Mouse (Mus musculus) testis, adult 2 months (tissue): Measurements from ENCODE around the gene Fxr2. TPM values are rescaled to one million over a fixed set of nuclear protein-coding genes. Genes with fewer than 3 reads are reported as not detected.
A peak's percentile ranks its signal among the peaks of the same experiment; 100 is the strongest.

Source experiments
- H3K27ac ChIP-seq: fragments of 200-500 bp; 2 replicates; pipeline ENCODE4 v1.5.1; 2012; ENCODE audit warnings: low read depth, low read length; ENCODE audit not compliant: control insufficient read depth, insufficient read depth
- H3K27me3 ChIP-seq: fragments of 200-500 bp; 2 replicates; pipeline ENCODE4 v1.6.1; 2012; ENCODE audit warnings: mild to moderate bottlenecking, low read length, moderate library complexity; ENCODE audit not compliant: control insufficient read depth, insufficient read depth
- H3K36me3 ChIP-seq: fragments of 200-500 bp; 2 replicates; pipeline ENCODE4 v1.6.1; 2012; ENCODE audit warnings: mild to moderate bottlenecking, low read length; ENCODE audit not compliant: control insufficient read depth, insufficient read depth
- H3K4me1 ChIP-seq: fragments of 200-500 bp; 2 replicates; pipeline ENCODE4 v1.6.1; 2012; ENCODE audit warnings: low read length; ENCODE audit not compliant: control insufficient read depth, insufficient read depth
- H3K4me3 ChIP-seq: fragments of 200-500 bp; 2 replicates; pipeline ENCODE4 v1.5.1; 2012; ENCODE audit warnings: low read depth, mild to moderate bottlenecking, low read length, moderate library complexity, mixed read lengths; ENCODE audit not compliant: control insufficient read depth
- CTCF ChIP-seq: fragments of 200-500 bp; IDR thresholded peaks from 2 replicates; pipeline ENCODE4 v1.5.1; 2012; ENCODE audit warnings: low read depth, mild to moderate bottlenecking, inconsistent platforms, low read length, moderate library complexity; ENCODE audit not compliant: control insufficient read depth, insufficient read depth, insufficient replicate concordance
- POLR2A ChIP-seq: fragments of 200-500 bp; IDR thresholded peaks from 2 replicates; pipeline ENCODE4 v1.6.1; 2012; ENCODE audit warnings: low read depth, mild to moderate bottlenecking, inconsistent platforms, low read length, moderate library complexity; ENCODE audit not compliant: control insufficient read depth
- polyA plus RNA-seq: library from polyadenylated mRNA; depleted of rRNA; stranded (reverse); fragments of >200 nt; gene quantifications from 2 replicates; pipeline ENCODE4 v1.2.3, GENCODE M21; 2012

Fxr2 gene
- polyA plus RNA-seq, 1 experiment = 63.3 TPM

GRCm38 (mm10) chr11:69680136-69680855, 47.5 kb downstream of the Fxr2 start:
- H3K4me1 ChIP-seq = peaks cover 7% of the 10 kb centered on the region
- no peak overlapping the region for H3K27ac ChIP-seq
- TF ChIP-seq POLR2A (no peak), CTCF (no peak)
- no peaks in the 10 kb centered on the region for H3K27me3 ChIP-seq
- H3K36me3 ChIP-seq = no peaks in the 10 kb centered on the region
- H3K4me3 ChIP-seq = peak overlapping the region; percentile 90

GRCm38 (mm10) chr11:69681314-69682208, 48.8 kb downstream of the Fxr2 start, which contains the start of gene Senp3:
Senp3 (minus strand) TSS chr11:69682084.
- H3K36me3 ChIP-seq = no peaks in the 10 kb centered on the region
- peak within 1 kb of the TSS; percentile 74 for H3K27ac ChIP-seq
- no peak for TF ChIP-seq CTCF
- TF ChIP-seq POLR2A = peak; percentile 87; the same call in 1 of the 2 replicates
- no peaks in the 10 kb centered on the region for H3K27me3 ChIP-seq
- peaks cover 9% of the 10 kb centered on the region for H3K4me1 ChIP-seq
- H3K4me3 ChIP-seq = peak within 1 kb of the TSS; percentile 90

GRCm38 (mm10) chr11:69682209-69682839, 49.5 kb downstream of the Fxr2 start:
- Histone ChIP-seq H3K27me3 (no peaks in the 10 kb centered on the region), H3K4me1 (peaks cover 9% of the 10 kb centered on the region), H3K4me3 (peak overlapping the region; percentile 90), H3K36me3 (no peaks in the 10 kb centered on the region), H3K27ac (peak overlapping the region; percentile 74)
- TF ChIP-seq POLR2A = no peak
- TF ChIP-seq CTCF = no peak

DNA sequence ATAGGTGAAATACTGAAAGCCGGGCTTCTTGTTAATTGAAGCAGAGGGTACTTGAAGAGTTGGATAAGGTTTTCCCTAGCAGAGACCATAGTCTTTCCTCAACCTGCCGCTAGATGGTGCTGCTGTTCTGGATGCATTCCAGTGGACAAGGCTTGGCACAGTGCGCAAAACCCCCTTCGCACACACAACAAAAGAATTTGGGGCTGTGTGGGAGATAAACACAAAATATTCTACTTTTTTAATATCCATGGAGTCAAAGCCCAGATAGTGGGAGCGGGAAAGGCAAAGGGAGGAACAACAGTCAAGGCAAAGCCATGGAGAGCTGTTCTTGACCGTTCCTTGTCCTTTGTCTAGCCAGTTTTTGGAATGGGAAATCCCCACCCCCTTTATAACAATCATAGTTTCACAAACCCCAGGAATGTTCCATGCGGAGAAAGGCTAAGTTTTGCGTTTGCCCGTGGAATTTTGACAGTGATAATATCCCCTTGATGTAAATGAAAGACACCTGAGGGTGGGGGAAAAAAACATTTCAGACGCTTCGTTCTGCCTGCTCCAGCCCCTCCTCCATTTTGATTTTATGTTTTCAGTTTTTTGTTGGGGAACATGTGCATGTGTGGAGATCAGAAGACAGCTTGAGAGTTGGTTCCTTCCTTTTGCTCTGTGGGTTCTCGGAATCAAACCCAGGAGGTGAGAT, 50.2 kb downstream of the Fxr2 start:
- H3K4me1 ChIP-seq = peaks cover 9% of the 10 kb centered on the region
- no peak overlapping the region for H3K4me3 ChIP-seq

GRCm38 (mm10) chr11:69683576-69683975, 50.8 kb downstream of the Fxr2 start:
- Histone ChIP-seq H3K4me1 (peaks cover 9% of the 10 kb centered on the region), H3K27ac (peak overlapping the region; percentile 59), H3K27me3 (no peaks in the 10 kb centered on the region), H3K4me3 (no peak overlapping the region), H3K36me3 (no peaks in the 10 kb centered on the region)
- TF ChIP-seq CTCF (no peak), POLR2A (no peak)

More for the DNA sequence above, 50.2 kb downstream of the Fxr2 start:
- Histone ChIP-seq H3K27me3 (no peaks in the 10 kb centered on the region), H3K27ac (peak overlapping the region; percentile 59), H3K36me3 (no peaks in the 10 kb centered on the region)
- no peak for TF ChIP-seq POLR2A
- peak; percentile 81; the same call in 1 of the 2 replicates for TF ChIP-seq CTCF

DNA sequence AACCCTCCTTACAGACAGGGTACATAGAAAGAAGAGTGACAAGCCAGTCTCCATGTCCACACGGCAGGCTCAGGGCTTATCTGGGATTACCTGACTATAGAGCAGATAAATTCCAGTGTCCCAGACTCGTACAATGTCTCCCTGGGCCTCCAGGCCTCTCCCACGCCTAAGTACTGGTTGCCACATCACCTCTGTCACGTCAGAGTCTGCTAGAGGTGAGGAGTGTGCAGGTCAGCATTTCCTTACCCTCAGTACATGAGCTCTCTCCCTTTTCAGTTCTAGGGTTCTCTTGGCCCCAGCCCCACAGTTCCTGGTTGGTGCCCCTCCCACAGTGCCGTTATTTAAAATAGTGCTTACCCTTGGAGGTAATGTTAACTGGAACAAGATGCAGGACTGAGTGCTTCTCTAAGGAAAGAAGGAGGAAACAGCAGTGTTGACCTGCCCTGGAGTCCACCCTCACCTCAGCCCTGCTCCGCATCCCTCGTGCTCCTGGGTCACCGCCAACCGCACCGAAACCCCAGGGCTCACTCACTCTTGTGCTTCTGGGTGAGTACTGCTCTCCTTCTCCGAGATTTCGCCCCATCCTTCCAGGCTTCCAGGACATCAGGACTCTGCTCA, 51.4 kb downstream of the Fxr2 start:
- H3K27me3 ChIP-seq = no peaks in the 10 kb centered on the region
- TF ChIP-seq POLR2A (no peak), CTCF (no peak)
- H3K36me3 ChIP-seq = no peaks in the 10 kb centered on the region
- H3K27ac ChIP-seq = peak overlapping the region; percentile 62
- H3K4me1 ChIP-seq = peaks cover 9% of the 10 kb centered on the region
- no peak overlapping the region; the same call in 1 of the 2 replicates for H3K4me3 ChIP-seq
